Mouse (Mus musculus): Measurements from ENCODE around the gene Rbm5.

GRCm38 (mm10) chr9:107694627-107695026, 76.2 kb downstream of the Rbm5 start:
- TF ChIP-seq POLR2A (IDR thresholded peaks at IDR 0.05; ENCODE audit: borderline replicate concordance, low read depth, low read length) (no peak), CTCF (IDR thresholded peaks at IDR 0.05; ENCODE audit: low read depth, low read length) (no peak)

Measured in bone marrow macrophage, adult 2 months (primary cell).